9 mouse cellular contexts compared by ENCODE assay signal in the genomic region with DNA sequence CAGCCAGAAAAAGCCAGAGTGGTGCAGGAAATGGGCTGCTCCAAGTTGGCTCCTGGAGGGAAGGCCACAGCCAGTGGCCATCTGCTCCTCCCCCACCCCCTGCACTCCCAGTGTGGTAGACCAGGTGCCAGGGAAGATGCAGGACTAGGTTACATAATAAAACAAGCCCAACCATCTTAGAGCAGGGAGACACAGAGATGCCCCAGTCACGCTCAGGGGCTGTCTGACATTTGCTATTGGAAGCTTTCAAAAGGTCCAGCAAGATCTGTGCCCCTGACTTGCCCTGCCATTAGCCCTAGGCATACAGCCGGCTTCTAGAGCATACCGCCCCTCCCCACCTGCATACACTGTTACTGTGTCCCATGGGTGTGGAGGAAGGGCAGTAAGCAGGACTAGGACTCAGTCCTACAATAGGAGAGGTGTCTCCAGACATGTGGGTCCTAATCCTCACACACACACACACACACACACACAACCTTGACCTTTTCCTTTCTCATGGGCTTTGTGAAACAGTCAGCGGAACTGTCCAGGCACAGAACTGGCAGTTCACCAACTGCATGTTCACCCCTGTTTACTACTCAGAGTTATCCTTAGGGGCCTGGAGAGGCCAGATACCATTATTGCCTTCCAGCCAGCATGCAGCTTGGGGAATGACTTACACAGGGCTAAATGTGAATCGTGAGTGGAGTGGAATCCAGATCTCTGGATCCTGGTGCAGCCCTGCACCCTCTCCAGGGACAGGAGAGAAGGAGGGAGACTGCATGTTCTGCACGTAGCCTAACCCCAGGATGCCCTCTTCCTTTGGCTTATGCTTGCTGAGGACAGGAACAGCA. TPM values are rescaled to one million over a fixed set of nuclear protein-coding genes. Genes with fewer than 3 reads are reported as not detected.
DNase-seq lines count a peak whose midpoint lies in the region; ATAC-seq lines count a peak whose summit lies in the region.
"Had no signal": no experiment of that assay in that cellular context is flagged by ENCODE, and none has a peak within 500 bp of the region (broad histone marks: within the 10 kb centered on the region; RNA-seq: fewer than 3 reads in every experiment).

No protein-coding gene starts in this region.

- H3K27ac ChIP-seq in heart, embryonic 12.5 days (ENCODE audit: poor library complexity, severe bottlenecking): peak overlapping the region; percentile 59; the same call in 1 of the 2 replicates
- peak overlapping the region; percentile 57 for H3K27ac ChIP-seq in kidney, embryonic 15.5 days
- H3K27ac ChIP-seq in midbrain, embryonic 11.5 days (ENCODE audit: low read depth, low read length): no peak overlapping the region
- no peak overlapping the region for H3K27ac ChIP-seq in forebrain, embryonic 14.5 days (ENCODE audit: low read depth, low read length)
- H3K27ac ChIP-seq: macrophage had no signal

- H3K9ac ChIP-seq in heart, embryonic 12.5 days: no peak overlapping the region
- H3K9ac ChIP-seq in kidney, embryonic 15.5 days: no peak overlapping the region
- no peak overlapping the region for H3K9ac ChIP-seq in midbrain, embryonic 11.5 days (ENCODE audit: low read length)
- H3K9ac ChIP-seq in forebrain, embryonic 14.5 days (ENCODE audit: low read length): no peak overlapping the region

- ATAC-seq in heart, embryonic 12.5 days (ENCODE audit: insufficient number of reproducible peaks, low FRiP score): no peak
- ATAC-seq in kidney, embryonic 15.5 days (replicated peaks; ENCODE audit: low FRiP score): no peak
- 0 out of 2 replicates have a peak, but pooled peaks have one; percentile 35 for ATAC-seq in midbrain, embryonic 11.5 days (ENCODE audit: low FRiP score)
- ATAC-seq in CD4-positive, CD25-positive, alpha-beta regulatory T cell, adult 4 months: no peak
- no peak for ATAC-seq in forebrain, embryonic 14.5 days

- no peaks in the 10 kb centered on the region for H3K9me3 ChIP-seq in heart, embryonic 12.5 days (replicated peaks)
- no peaks in the 10 kb centered on the region for H3K9me3 ChIP-seq in kidney, embryonic 15.5 days (replicated peaks)
- H3K9me3 ChIP-seq in midbrain, embryonic 11.5 days (ENCODE audit: control insufficient read depth, low read length): no peaks in the 10 kb centered on the region
- H3K9me3 ChIP-seq in forebrain, embryonic 14.5 days (replicated peaks; ENCODE audit: control insufficient read depth, low read length): no peaks in the 10 kb centered on the region

- H3K4me2 ChIP-seq in heart, embryonic 12.5 days: no peak overlapping the region
- H3K4me2 ChIP-seq in kidney, embryonic 15.5 days: no peak overlapping the region
- no peak overlapping the region for H3K4me2 ChIP-seq in midbrain, embryonic 11.5 days
- no peak overlapping the region for H3K4me2 ChIP-seq in forebrain, embryonic 14.5 days (ENCODE audit: low read length)

- H3K36me3 ChIP-seq in heart, embryonic 12.5 days: no peaks in the 10 kb centered on the region
- no peaks in the 10 kb centered on the region for H3K36me3 ChIP-seq in kidney, embryonic 15.5 days
- H3K36me3 ChIP-seq in midbrain, embryonic 11.5 days (ENCODE audit: control insufficient read depth, insufficient read depth, low read length): no peaks in the 10 kb centered on the region
- no peaks in the 10 kb centered on the region for H3K36me3 ChIP-seq in forebrain, embryonic 14.5 days (ENCODE audit: control insufficient read depth, insufficient read depth, low read length)

- peak; percentile 12 for DNase-seq in embryo, embryonic 10 days (ENCODE audit: low spot score)
- no peak for DNase-seq in embryo, embryonic 9.5 days (ENCODE audit: extremely low spot score)
- peak; percentile 99 for DNase-seq in cerebellum, adult 9-10 months
- DNase-seq in midbrain, embryonic 11.5 days (ENCODE audit: low spot score, missing footprints): no peak
- DNase-seq in forebrain, embryonic 14.5 days (ENCODE audit: low spot score): no peak

- no peak overlapping the region for H3K4me3 ChIP-seq in heart, embryonic 12.5 days
- no peak overlapping the region for H3K4me3 ChIP-seq in kidney, embryonic 15.5 days (replicated peaks)
- no peak overlapping the region for H3K4me3 ChIP-seq in midbrain, embryonic 11.5 days (ENCODE audit: low read depth, low read length)
- H3K4me3 ChIP-seq in forebrain, embryonic 14.5 days (ENCODE audit: low read depth, low read length): no peak overlapping the region

- H3K4me1 ChIP-seq in heart, embryonic 12.5 days (replicated peaks): peaks cover 56% of the 10 kb centered on the region
- H3K4me1 ChIP-seq in kidney, embryonic 15.5 days: peaks cover 21% of the 10 kb centered on the region
- peaks cover 3% of the 10 kb centered on the region; the same call in 1 of the 2 replicates for H3K4me1 ChIP-seq in midbrain, embryonic 11.5 days (ENCODE audit: control insufficient read depth, insufficient read depth, low read length)
- H3K4me1 ChIP-seq in forebrain, embryonic 14.5 days (ENCODE audit: control insufficient read depth, insufficient read depth, low read length): no peaks in the 10 kb centered on the region

- WGBS in heart, embryonic 12.5 days: 63% methylated on average over 6 of the region's 6 CpGs
- WGBS in kidney, embryonic 15.5 days: 54% methylated on average over 6 of the region's 6 CpGs
- WGBS in midbrain, embryonic 11.5 days: 73% methylated on average over 6 of the region's 6 CpGs
- 87% methylated on average over 6 of the region's 6 CpGs for WGBS in forebrain, embryonic 14.5 days

- no peaks in the 10 kb centered on the region for H3K27me3 ChIP-seq in heart, embryonic 12.5 days (replicated peaks)
- H3K27me3 ChIP-seq in kidney, embryonic 15.5 days: no peaks in the 10 kb centered on the region
- H3K27me3 ChIP-seq in midbrain, embryonic 11.5 days (ENCODE audit: control insufficient read depth, insufficient read depth, low read length): no peaks in the 10 kb centered on the region
- H3K27me3 ChIP-seq in forebrain, embryonic 14.5 days (replicated peaks; ENCODE audit: control insufficient read depth, insufficient read depth, low read length): no peaks in the 10 kb centered on the region

RNA-seq across cellular contexts. Expression of a gene that starts 30.4 kb away (rescaled TPM):
- 14.3 and 14.7 TPM in 2 replicates for polyA plus RNA-seq in heart, embryonic 12.5 days (2016; fragmentation: Nextera tagmentation; extraction: Ambion mirVana)
- 14.7 and 17.1 TPM in 2 replicates for polyA plus RNA-seq in kidney, embryonic 15.5 days (2015; fragmentation: Nextera tagmentation; extraction: Ambion mirVana)
- polyA plus RNA-seq in midbrain, embryonic 11.5 days (2014; fragmentation: Nextera tagmentation; extraction: Ambion mirVana): 8.9 and 9.7 TPM in 2 replicates
- not detected for polyA plus RNA-seq in CD4-positive, CD25-positive, alpha-beta regulatory T cell, adult 4 months (2017; shearing (Covaris generic))
- 16.1 and 22.0 TPM in 2 replicates for polyA plus RNA-seq in forebrain, embryonic 14.5 days (2014; fragmentation: Nextera tagmentation; extraction: Ambion mirVana)

Comparison
In these comparisons a context has a peak if more than half of its experiments do, and no peak if none do; other contexts are left out.
1. DNase-seq: peak in embryo, embryonic 10 days (single experiment) and cerebellum, adult 9-10 months (single experiment); none in embryo, embryonic 9.5 days (single experiment), midbrain, embryonic 11.5 days (single experiment) and forebrain, embryonic 14.5 days (single experiment).
2. H3K27ac ChIP-seq: peak in heart, embryonic 12.5 days (single experiment) and kidney, embryonic 15.5 days (single experiment); none in midbrain, embryonic 11.5 days (single experiment) and forebrain, embryonic 14.5 days (single experiment).